Mouse (Mus musculus): Measurements from ENCODE around the gene Mlx. TPM values are rescaled to one million over a fixed set of nuclear protein-coding genes. Genes with fewer than 3 reads are reported as not detected.

The Mlx gene
- polyA plus RNA-seq, 1 experiment from 2014 or later, result 46.0 TPM

GRCm38 (mm10) chr11:101140164-101140819, 53.2 kb downstream of the Mlx start:
- ATAC-seq (ENCODE audit: insufficient number of reproducible peaks, insufficient read depth, low FRiP score, low read depth), result no peak; the same call in 1 of the 2 replicates
- Histone ChIP-seq H3K4me2 (replicated peaks; ENCODE audit: low read depth, low read length) (peak overlapping the region; percentile 29), H3K9ac (replicated peaks; ENCODE audit: low read depth, low read length) (no peak overlapping the region; the same call in 1 of the 2 replicates), H3K4me1 (ENCODE audit: control insufficient read depth, insufficient read depth, low read length) (peaks cover 3% of the 10 kb centered on the region; the same call in 1 of the 2 replicates), H3K4me3 (ENCODE audit: low read depth, low read length) (peak overlapping the region; percentile 18; the same call in 1 of the 2 replicates), H3K9me3 (ENCODE audit: control insufficient read depth, low read depth, low read length) (no peaks in the 10 kb centered on the region), H3K27ac (ENCODE audit: low read length) (no peak overlapping the region), H3K36me3 (ENCODE audit: control insufficient read depth, insufficient read depth, low read length) (no peaks in the 10 kb centered on the region), H3K27me3 (ENCODE audit: control insufficient read depth, insufficient read depth, low read length) (no peaks in the 10 kb centered on the region)
- 33% methylated on average over 27 of the region's 27 CpGs for WGBS

- no peak overlapping the region for H3K27ac ChIP-seq (ENCODE audit: low read length)
- ATAC-seq (ENCODE audit: insufficient number of reproducible peaks, insufficient read depth, low FRiP score, low read depth), result no peak
- WGBS, result 86% methylated on average over 8 of the region's 8 CpGs
- peaks cover 3% of the 10 kb centered on the region; the same call in 1 of the 2 replicates for H3K4me1 ChIP-seq (ENCODE audit: control insufficient read depth, insufficient read depth, low read length)
- no peaks in the 10 kb centered on the region for H3K9me3 ChIP-seq (ENCODE audit: control insufficient read depth, low read depth, low read length)
- no peaks in the 10 kb centered on the region for H3K27me3 ChIP-seq (ENCODE audit: control insufficient read depth, insufficient read depth, low read length)
- H3K4me3 ChIP-seq (ENCODE audit: low read depth, low read length), result no peak overlapping the region
- H3K36me3 ChIP-seq (ENCODE audit: control insufficient read depth, insufficient read depth, low read length), result no peaks in the 10 kb centered on the region
- H3K9ac ChIP-seq (replicated peaks; ENCODE audit: low read depth, low read length), result no peak overlapping the region
- H3K4me2 ChIP-seq (replicated peaks; ENCODE audit: low read depth, low read length), result no peak overlapping the region
Observed at GRCm38 (mm10) chr11:101141088-101141487, 54.0 kb downstream of the Mlx start.

Small RNAs within 50 kb of the gene (microRNA-seq; reads per million reads assigned to microRNA genes)
- gene Gm27626, result not detected

Other genes starting within 250 kb of the Mlx start
- 24.6 and 26.8 TPM in 2 replicates for gene Stat5b, start 236.6 kb upstream of the Mlx start, polyA plus RNA-seq (2014; fragmentation: Nextera tagmentation; extraction: Ambion mirVana)
- 7.3 and 8.3 TPM in 2 replicates for gene Stat5a, start 227.9 kb upstream of the Mlx start, polyA plus RNA-seq (2014; fragmentation: Nextera tagmentation; extraction: Ambion mirVana)
- 43.5 and 44.8 TPM in 2 replicates for gene Stat3, start 147.7 kb upstream of the Mlx start, polyA plus RNA-seq (2014; fragmentation: Nextera tagmentation; extraction: Ambion mirVana)
- gene Cavin1, start 116.4 kb upstream of the Mlx start, polyA plus RNA-seq (2014; fragmentation: Nextera tagmentation; extraction: Ambion mirVana), result 136 and 158 TPM in 2 replicates
- 38.4 and 42.0 TPM in 2 replicates for gene Atp6v0a1, start 77.8 kb upstream of the Mlx start, polyA plus RNA-seq (2014; fragmentation: Nextera tagmentation; extraction: Ambion mirVana)
- gene Naglu, start 17.3 kb upstream of the Mlx start, polyA plus RNA-seq (2014; fragmentation: Nextera tagmentation; extraction: Ambion mirVana), result 11.2 and 14.2 TPM in 2 replicates
- gene Hsd17b1, start 8.9 kb upstream of the Mlx start, polyA plus RNA-seq (2014; fragmentation: Nextera tagmentation; extraction: Ambion mirVana), result not detected in 2 replicates
- gene Coasy, start 4.7 kb upstream of the Mlx start, polyA plus RNA-seq (2014; fragmentation: Nextera tagmentation; extraction: Ambion mirVana), result 37.9 and 41.3 TPM in 2 replicates
- gene Psmc3ip, start 8.2 kb downstream of the Mlx start, polyA plus RNA-seq (2014; fragmentation: Nextera tagmentation; extraction: Ambion mirVana), result 29.7 and 36.4 TPM in 2 replicates
- 8.0 and 9.1 TPM in 2 replicates for gene Retreg3, start 32.6 kb downstream of the Mlx start, polyA plus RNA-seq (2014; fragmentation: Nextera tagmentation; extraction: Ambion mirVana)
- gene Tubg1, start 32.7 kb downstream of the Mlx start, polyA plus RNA-seq (2014; fragmentation: Nextera tagmentation; extraction: Ambion mirVana), result 70.5 and 70.9 TPM in 2 replicates
- gene Tubg2, start 68.6 kb downstream of the Mlx start, polyA plus RNA-seq (2014; fragmentation: Nextera tagmentation; extraction: Ambion mirVana), result 3.6 and 4.5 TPM in 2 replicates
- 2.1 and 2.2 TPM in 2 replicates for gene Cntnap1, start 83.2 kb downstream of the Mlx start, polyA plus RNA-seq (2014; fragmentation: Nextera tagmentation; extraction: Ambion mirVana)
- 25.6 and 26.0 TPM in 2 replicates for gene Plekhh3, start 84.1 kb downstream of the Mlx start, polyA plus RNA-seq (2014; fragmentation: Nextera tagmentation; extraction: Ambion mirVana)
- 0.14 and 0.33 TPM in 2 replicates for gene Ccr10, start 88.2 kb downstream of the Mlx start, polyA plus RNA-seq (2014; fragmentation: Nextera tagmentation; extraction: Ambion mirVana)
- 17.7 and 19.1 TPM in 2 replicates for gene Ezh1, start 139.2 kb downstream of the Mlx start, polyA plus RNA-seq (2014; fragmentation: Nextera tagmentation; extraction: Ambion mirVana)
- gene Ramp2, start 158.8 kb downstream of the Mlx start, polyA plus RNA-seq (2014; fragmentation: Nextera tagmentation; extraction: Ambion mirVana), result 123 and 128 TPM in 2 replicates
- 153 and 154 TPM in 2 replicates for gene Vps25, start 166.4 kb downstream of the Mlx start, polyA plus RNA-seq (2014; fragmentation: Nextera tagmentation; extraction: Ambion mirVana)
- 21.9 and 26.8 TPM in 2 replicates for gene Wnk4, start 173.3 kb downstream of the Mlx start, polyA plus RNA-seq (2014; fragmentation: Nextera tagmentation; extraction: Ambion mirVana)
- 0.87 and 1.6 TPM in 2 replicates for gene Cntd1, start 191.7 kb downstream of the Mlx start, polyA plus RNA-seq (2014; fragmentation: Nextera tagmentation; extraction: Ambion mirVana)
- 207 and 215 TPM in 2 replicates for gene Coa3, start 191.8 kb downstream of the Mlx start, polyA plus RNA-seq (2014; fragmentation: Nextera tagmentation; extraction: Ambion mirVana)
- gene Becn1, start 215.0 kb downstream of the Mlx start, polyA plus RNA-seq (2014; fragmentation: Nextera tagmentation; extraction: Ambion mirVana), result 140 and 144 TPM in 2 replicates
- 84.6 and 96.2 TPM in 2 replicates for gene Psme3, start 228.9 kb downstream of the Mlx start, polyA plus RNA-seq (2014; fragmentation: Nextera tagmentation; extraction: Ambion mirVana)
- gene Aoc2, start 237.8 kb downstream of the Mlx start, polyA plus RNA-seq (2014; fragmentation: Nextera tagmentation; extraction: Ambion mirVana), result 1.3 and 1.8 TPM in 2 replicates
- 3.2 TPM in 2 replicates for gene Aoc3, start 243.3 kb downstream of the Mlx start, polyA plus RNA-seq (2014; fragmentation: Nextera tagmentation; extraction: Ambion mirVana)